Mouse (Mus musculus): Measurements from ENCODE around the gene Mpv17l2. TPM values are rescaled to one million over a fixed set of nuclear protein-coding genes. Genes with fewer than 3 reads are reported as not detected.

Mpv17l2 gene
- polyA plus RNA-seq, 1 experiment from 2014 or later: 88.8 TPM

DNA sequence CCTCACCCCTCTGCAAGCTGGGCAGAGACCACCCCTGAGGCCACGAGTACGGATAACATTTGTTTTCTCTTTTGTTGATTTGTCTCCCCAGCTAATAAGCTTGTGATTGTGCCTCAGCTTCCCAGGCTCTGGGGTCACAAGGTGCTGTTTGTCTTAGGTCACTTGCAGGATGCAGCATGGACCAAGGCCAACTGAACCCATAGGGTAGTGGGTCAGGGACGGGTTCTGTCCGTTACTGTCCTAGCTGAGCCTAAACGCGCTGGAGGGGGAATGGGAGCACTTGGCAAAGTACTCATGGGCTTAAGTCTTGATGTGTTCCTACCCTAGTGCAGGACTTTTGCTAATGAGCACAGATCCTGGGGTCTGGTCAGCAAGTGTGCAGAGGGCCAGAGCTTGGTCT is 6.8 kb upstream of the Mpv17l2 start:
- peaks cover 6% of the 10 kb centered on the region; the same call in 1 of the 2 replicates for H3K36me3 ChIP-seq (ENCODE audit: insufficient read depth, low read length)
- no peaks in the 10 kb centered on the region for H3K4me1 ChIP-seq (ENCODE audit: insufficient read depth, low read depth, low read length)
- DNase-seq (ENCODE audit: low spot score) (no peak), ATAC-seq (no peak)
- no peak overlapping the region for H3K9ac ChIP-seq (replicated peaks; ENCODE audit: low read depth)
- TF ChIP-seq CTCF (IDR thresholded peaks at IDR 0.05) (no peak), EP300 (IDR thresholded peaks at IDR 0.05) (no peak)
- no peak overlapping the region for H3K4me3 ChIP-seq (ENCODE audit: low read depth, low read length)
- H3K27ac ChIP-seq (ENCODE audit: low read length): no peak overlapping the region
- no peak overlapping the region for H3K4me2 ChIP-seq (replicated peaks; ENCODE audit: low read depth, low read length)
- H3K27me3 ChIP-seq (replicated peaks; ENCODE audit: insufficient read depth, low read length): no peaks in the 10 kb centered on the region
- H3K9me3 ChIP-seq (ENCODE audit: low read length): no peaks in the 10 kb centered on the region
- 77% methylated on average over 6 of the region's 6 CpGs for WGBS

DNA sequence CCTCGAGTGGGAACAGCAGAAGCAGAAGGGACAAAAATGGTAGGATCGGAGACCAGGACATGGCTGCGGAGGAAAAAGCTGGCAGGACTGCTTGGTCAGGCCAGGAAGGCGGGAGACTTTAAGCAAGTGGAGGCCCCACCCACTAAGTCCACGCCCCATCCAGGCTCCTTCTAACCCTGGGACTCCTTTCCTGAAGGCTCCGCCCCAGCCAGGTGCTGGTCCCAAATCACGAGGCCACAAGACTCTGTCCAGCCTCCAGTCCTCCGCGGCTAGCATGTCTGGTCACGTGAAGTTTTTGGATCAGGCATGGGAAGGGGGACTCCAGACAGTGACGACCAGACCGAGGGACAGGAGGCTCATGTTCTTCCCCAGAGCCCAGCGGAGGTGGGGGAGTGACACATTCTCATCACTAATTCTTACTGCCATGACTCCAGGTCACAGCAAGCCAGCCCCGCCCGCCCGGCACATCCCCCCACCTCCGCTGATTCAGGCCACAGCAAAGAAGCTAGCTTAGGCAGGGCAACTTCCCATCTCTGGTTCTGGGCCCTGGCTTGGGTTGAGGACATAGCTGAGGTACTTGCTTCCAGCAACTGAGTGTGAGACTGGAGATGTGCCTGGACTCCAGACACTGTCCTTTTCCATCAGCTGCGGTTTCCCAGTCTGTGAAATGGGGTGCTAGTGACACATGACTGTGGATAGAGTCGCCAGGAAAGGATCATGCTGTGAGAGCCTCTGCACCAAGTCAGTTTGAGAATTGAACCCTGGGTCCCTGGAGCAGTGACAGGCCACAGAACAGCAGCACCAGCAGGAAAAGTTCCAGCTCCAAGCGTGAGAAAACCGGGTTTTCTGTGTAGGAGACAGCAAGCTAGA is 6.1 kb upstream of the Mpv17l2 start:
- 7% methylated on average over 20 of the region's 21 CpGs for WGBS
- peak; percentile 94 for DNase-seq (ENCODE audit: low spot score)
- Histone ChIP-seq H3K4me2 (replicated peaks; ENCODE audit: low read depth, low read length) (peak overlapping the region; percentile 52), H3K27ac (ENCODE audit: low read length) (0 out of 2 replicates have a peak overlapping the region, but pooled peaks have one; percentile 0), H3K9ac (replicated peaks; ENCODE audit: low read depth) (no peak overlapping the region; the same call in 1 of the 2 replicates), H3K36me3 (ENCODE audit: insufficient read depth, low read length) (peaks cover 6% of the 10 kb centered on the region; the same call in 1 of the 2 replicates), H3K9me3 (ENCODE audit: low read length) (no peaks in the 10 kb centered on the region), H3K27me3 (replicated peaks; ENCODE audit: insufficient read depth, low read length) (no peaks in the 10 kb centered on the region), H3K4me1 (ENCODE audit: insufficient read depth, low read depth, low read length) (no peaks in the 10 kb centered on the region), H3K4me3 (ENCODE audit: low read depth, low read length) (peak overlapping the region; percentile 23)
- no peak for TF ChIP-seq CTCF (IDR thresholded peaks at IDR 0.05)
- TF ChIP-seq EP300 (IDR thresholded peaks at IDR 0.05): no peak
- peak; percentile 83 for ATAC-seq

DNA sequence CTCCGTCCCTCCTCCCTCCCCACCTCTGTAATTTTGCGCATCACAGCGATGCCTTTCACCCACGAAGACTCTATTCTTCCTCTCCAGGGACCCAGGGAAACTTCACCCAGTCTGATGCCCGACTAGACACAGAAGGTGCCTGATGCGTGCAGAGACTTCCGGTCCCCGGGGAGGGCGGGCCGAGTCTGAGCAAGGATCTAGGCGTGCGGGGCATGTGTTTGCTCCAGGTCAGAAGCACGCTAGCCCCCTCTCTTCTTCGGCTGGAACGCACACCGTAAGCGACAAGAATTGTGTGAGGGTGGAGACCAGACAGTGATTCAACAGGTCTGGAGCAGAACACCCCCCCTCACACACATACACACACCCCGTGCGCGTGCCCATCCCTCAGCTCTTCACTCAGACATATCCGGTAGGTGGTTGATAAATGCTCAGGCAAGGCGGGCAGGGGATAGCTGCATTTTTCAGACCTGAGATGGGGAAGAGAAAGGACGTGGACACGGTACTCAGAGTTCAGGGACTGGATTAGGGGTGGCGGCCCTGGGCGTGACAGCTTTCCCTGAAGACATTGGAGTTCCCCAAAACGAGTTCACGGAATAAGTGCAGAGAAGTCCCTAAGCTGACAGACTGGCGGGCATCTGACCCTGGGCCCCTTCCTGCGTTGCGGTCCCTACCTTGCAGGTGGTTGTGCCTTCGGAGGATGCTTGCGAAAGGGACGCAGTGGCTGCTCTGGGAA is 5.3 kb upstream of the Mpv17l2 start:
- DNase-seq (ENCODE audit: low spot score) (no peak), ATAC-seq (no peak)
- H3K9me3 ChIP-seq (ENCODE audit: low read length): no peaks in the 10 kb centered on the region
- no peaks in the 10 kb centered on the region for H3K4me1 ChIP-seq (ENCODE audit: insufficient read depth, low read depth, low read length)
- 2% methylated on average over 34 of the region's 34 CpGs for WGBS
- H3K27ac ChIP-seq (ENCODE audit: low read length): no peak overlapping the region
- no peak overlapping the region; the same call in 1 of the 2 replicates for H3K9ac ChIP-seq (replicated peaks; ENCODE audit: low read depth)
- no peak for TF ChIP-seq EP300 (IDR thresholded peaks at IDR 0.05)
- no peak for TF ChIP-seq CTCF (IDR thresholded peaks at IDR 0.05)
- H3K4me3 ChIP-seq (ENCODE audit: low read depth, low read length): peak overlapping the region; percentile 23
- H3K36me3 ChIP-seq (ENCODE audit: insufficient read depth, low read length): peaks cover 6% of the 10 kb centered on the region; the same call in 1 of the 2 replicates
- H3K27me3 ChIP-seq (replicated peaks; ENCODE audit: insufficient read depth, low read length): no peaks in the 10 kb centered on the region
- peak overlapping the region; percentile 52 for H3K4me2 ChIP-seq (replicated peaks; ENCODE audit: low read depth, low read length)

DNA sequence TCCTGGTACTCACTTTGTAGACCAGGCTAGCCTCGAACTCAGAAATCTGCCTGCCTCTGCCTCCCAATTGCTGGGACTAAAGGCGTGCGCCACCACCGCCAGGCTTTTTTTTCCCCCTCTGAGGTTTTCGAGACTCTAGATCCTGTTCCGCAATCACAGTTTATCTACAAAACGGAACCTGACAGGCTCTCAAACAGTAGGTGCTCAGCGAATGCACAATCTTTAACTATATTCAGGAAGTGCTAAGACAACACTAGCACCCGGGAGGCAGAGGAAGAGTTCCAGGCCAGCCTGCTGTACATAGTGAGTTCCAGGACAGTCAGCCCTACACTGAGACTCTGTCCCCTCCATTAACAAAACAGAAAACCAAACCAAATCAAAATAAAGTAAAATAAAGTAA is 4.6 kb upstream of the Mpv17l2 start:
- H3K4me1 ChIP-seq (ENCODE audit: insufficient read depth, low read depth, low read length): peaks cover 2% of the 10 kb centered on the region; the same call in 1 of the 2 replicates
- peak overlapping the region; percentile 23 for H3K4me3 ChIP-seq (ENCODE audit: low read depth, low read length)
- 0 out of 2 replicates have a peak, but pooled peaks cover 6% of the 10 kb centered on the region for H3K36me3 ChIP-seq (ENCODE audit: insufficient read depth, low read length)
- ATAC-seq: no peak
- WGBS: 59% methylated on average over 9 of the region's 9 CpGs
- DNase-seq (ENCODE audit: low spot score): peak; percentile 56
- H3K9me3 ChIP-seq (ENCODE audit: low read length): no peaks in the 10 kb centered on the region
- peak overlapping the region; percentile 52 for H3K4me2 ChIP-seq (replicated peaks; ENCODE audit: low read depth, low read length)
- H3K27ac ChIP-seq (ENCODE audit: low read length): no peak overlapping the region
- no peak for TF ChIP-seq EP300 (IDR thresholded peaks at IDR 0.05)
- TF ChIP-seq CTCF (IDR thresholded peaks at IDR 0.05): no peak
- H3K27me3 ChIP-seq (replicated peaks; ENCODE audit: insufficient read depth, low read length): no peaks in the 10 kb centered on the region
- no peak overlapping the region for H3K9ac ChIP-seq (replicated peaks; ENCODE audit: low read depth)

DNA sequence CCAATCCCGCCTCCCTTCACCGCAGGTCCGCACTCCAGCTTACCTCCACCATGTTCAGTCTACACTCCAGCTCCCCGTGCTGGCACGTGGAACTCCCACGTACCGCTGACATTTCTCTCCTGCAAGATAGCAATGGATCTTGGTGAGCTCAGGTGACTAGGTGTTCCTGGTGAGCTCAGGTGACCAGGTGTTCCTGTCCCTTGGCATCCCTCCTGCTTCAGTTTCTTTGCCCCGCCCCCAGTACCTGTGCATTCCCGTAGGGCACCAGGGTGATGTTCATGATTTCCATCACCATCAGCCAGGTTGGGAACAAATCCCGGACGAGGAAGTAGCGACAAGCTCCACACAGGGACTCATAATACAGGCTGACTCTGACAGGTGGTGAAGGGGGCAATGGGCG is 3.9 kb upstream of the Mpv17l2 start:
- no peak overlapping the region for H3K9ac ChIP-seq (replicated peaks; ENCODE audit: low read depth)
- H3K27ac ChIP-seq (ENCODE audit: low read length): no peak overlapping the region
- H3K4me3 ChIP-seq (ENCODE audit: low read depth, low read length): no peak overlapping the region
- ATAC-seq: no peak
- no peak overlapping the region for H3K4me2 ChIP-seq (replicated peaks; ENCODE audit: low read depth, low read length)
- 0 out of 2 replicates have a peak, but pooled peaks cover 6% of the 10 kb centered on the region for H3K36me3 ChIP-seq (ENCODE audit: insufficient read depth, low read length)
- DNase-seq (ENCODE audit: low spot score): no peak
- peaks cover 9% of the 10 kb centered on the region; the same call in 1 of the 2 replicates for H3K4me1 ChIP-seq (ENCODE audit: insufficient read depth, low read depth, low read length)
- no peak for TF ChIP-seq EP300 (IDR thresholded peaks at IDR 0.05)
- no peak for TF ChIP-seq CTCF (IDR thresholded peaks at IDR 0.05)
- H3K9me3 ChIP-seq (ENCODE audit: low read length): no peaks in the 10 kb centered on the region
- WGBS: 88% methylated on average over 13 of the region's 13 CpGs
- H3K27me3 ChIP-seq (replicated peaks; ENCODE audit: insufficient read depth, low read length): no peaks in the 10 kb centered on the region

DNA sequence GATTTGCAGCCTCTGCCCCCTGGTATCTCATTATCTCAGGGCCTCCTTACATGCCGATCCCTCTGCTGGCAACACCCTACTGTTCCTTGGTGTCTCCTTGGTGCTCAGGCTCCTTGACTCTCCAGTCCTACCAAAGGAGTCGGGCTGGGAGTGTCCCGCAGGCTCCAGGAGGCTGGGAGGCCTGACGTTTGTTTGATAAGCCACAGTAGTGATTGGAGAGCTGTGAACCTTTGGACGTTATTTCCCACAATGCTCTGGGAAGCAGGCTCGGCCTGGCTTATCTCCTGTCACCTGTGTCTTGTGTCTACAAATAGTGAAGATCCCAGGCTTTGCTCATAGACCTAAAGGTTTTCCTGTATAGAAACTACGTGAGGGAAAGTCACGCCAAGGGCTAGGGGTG is 3.3 kb upstream of the Mpv17l2 start:
- Histone ChIP-seq H3K4me1 (ENCODE audit: insufficient read depth, low read depth, low read length) (peaks cover 12% of the 10 kb centered on the region; the same call in 1 of the 2 replicates), H3K9ac (replicated peaks; ENCODE audit: low read depth) (no peak overlapping the region), H3K36me3 (ENCODE audit: insufficient read depth, low read length) (0 out of 2 replicates have a peak, but pooled peaks cover 4% of the 10 kb centered on the region), H3K9me3 (ENCODE audit: low read length) (no peaks in the 10 kb centered on the region), H3K4me2 (replicated peaks; ENCODE audit: low read depth, low read length) (no peak overlapping the region), H3K27ac (ENCODE audit: low read length) (no peak overlapping the region), H3K4me3 (ENCODE audit: low read depth, low read length) (no peak overlapping the region), H3K27me3 (replicated peaks; ENCODE audit: insufficient read depth, low read length) (no peaks in the 10 kb centered on the region)
- DNase-seq (ENCODE audit: low spot score) (no peak), ATAC-seq (no peak)
- TF ChIP-seq EP300 (IDR thresholded peaks at IDR 0.05): no peak
- 67% methylated on average over 8 of the region's 8 CpGs for WGBS
